Mouse (Mus musculus) heart, postnatal 0 days (tissue): ENCODE data around the gene Sarm1.

Experiments used
- CTCF ChIP-seq: IDR thresholded peaks from 2 replicates; pipeline ENCODE4 v1.5.1; 2016; ENCODE audit warnings: antibody characterized with exemption, control low read depth, low read depth
- EP300 ChIP-seq: IDR thresholded peaks from 2 replicates; pipeline ENCODE4 v1.6.1; 2016; ENCODE audit warnings: antibody characterized with exemption, low read depth

- no peak for TF ChIP-seq CTCF
- peak; percentile 80 for TF ChIP-seq EP300
Measured at GRCm38 (mm10) chr11:78531046-78531445, 33.5 kb upstream of the Sarm1 start.
